15 mouse cellular contexts compared by ENCODE assay signal in the genomic region with DNA sequence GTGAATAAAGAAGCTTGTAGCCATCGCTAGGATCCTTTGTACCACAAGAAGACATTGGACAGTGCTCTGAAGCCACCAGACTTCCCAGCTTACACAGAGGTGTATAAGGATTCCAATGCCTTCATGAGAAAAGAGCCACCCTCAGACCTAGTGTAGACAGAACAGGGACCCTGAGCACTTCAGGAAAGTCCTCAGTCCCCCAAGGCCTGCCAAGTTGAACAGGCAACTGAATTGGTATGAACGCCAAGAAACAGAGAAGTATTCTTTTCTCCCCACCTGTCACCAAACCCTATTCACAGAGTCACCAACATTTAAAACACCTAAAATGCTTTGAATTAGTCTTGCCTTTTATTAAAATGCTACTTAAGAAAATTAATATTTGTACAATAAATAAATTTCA.
A peak's percentile ranks its signal among the peaks of the same experiment; 100 is the strongest.
DNase-seq lines count a peak whose midpoint lies in the region; ATAC-seq and TF ChIP-seq lines count a peak whose summit lies in the region.
"Had no signal": no experiment of that assay in that cellular context is flagged by ENCODE, and none has a peak within 500 bp of the region (broad histone marks: within the 10 kb centered on the region; RNA-seq: fewer than 3 reads in every experiment).

No protein-coding gene starts in this region.

- TF ChIP-seq POLR2A in brain, embryonic 14.5 days (IDR thresholded peaks at IDR 0.05; ENCODE audit: borderline replicate concordance, extremely low read depth, insufficient read depth, insufficient read length, poor library complexity, severe bottlenecking), result no peak

- peak; percentile 56 for DNase-seq in forebrain, embryonic 14.5 days (ENCODE audit: low spot score)
- DNase-seq in forebrain, embryonic 11.5 days (ENCODE audit: low spot score), result no peak
- peak; percentile 71 for DNase-seq in brain, embryonic 14.5 days (ENCODE audit: low read depth)
- DNase-seq: adrenal gland, adult 2 months; adrenal gland, postnatal 10 days; adrenal gland, postnatal 25 days; cerebellum, adult 11-12 months; cerebellum, adult 2 months; cerebellum, adult 9-10 months; cerebellum, postnatal 25 days had no signal

- H3K27me3 ChIP-seq in forebrain, embryonic 14.5 days (replicated peaks; ENCODE audit: control insufficient read depth, insufficient read depth, low read length), result no peaks in the 10 kb centered on the region
- H3K27me3 ChIP-seq in forebrain, embryonic 11.5 days (ENCODE audit: control insufficient read depth, insufficient read depth, low read length), result no peaks in the 10 kb centered on the region
- H3K27me3 ChIP-seq in forebrain, embryonic 16.5 days (replicated peaks; ENCODE audit: control insufficient read depth, insufficient read depth, low read length), result no peaks in the 10 kb centered on the region
- no peaks in the 10 kb centered on the region for H3K27me3 ChIP-seq in heart, embryonic 11.5 days (ENCODE audit: control insufficient read depth, insufficient read depth, low read length)
- H3K27me3 ChIP-seq in hindbrain, embryonic 16.5 days (replicated peaks; ENCODE audit: control insufficient read depth, insufficient read depth, low read length), result no peaks in the 10 kb centered on the region
- H3K27me3 ChIP-seq: embryonic facial prominence, embryonic 12.5 days had no signal

- no peak overlapping the region for H3K9ac ChIP-seq in forebrain, embryonic 14.5 days (ENCODE audit: low read length)
- no peak overlapping the region for H3K9ac ChIP-seq in forebrain, embryonic 11.5 days (ENCODE audit: low read length)
- no peak overlapping the region for H3K9ac ChIP-seq in forebrain, embryonic 16.5 days (replicated peaks; ENCODE audit: low read depth, low read length)
- no peak overlapping the region for H3K9ac ChIP-seq in heart, embryonic 11.5 days (ENCODE audit: low read depth, low read length)
- H3K9ac ChIP-seq in hindbrain, embryonic 16.5 days (ENCODE audit: low read depth, low read length), result no peak overlapping the region
- H3K9ac ChIP-seq: embryonic facial prominence, embryonic 12.5 days had no signal

- H3K9me3 ChIP-seq in forebrain, embryonic 14.5 days (replicated peaks; ENCODE audit: control insufficient read depth, low read length), result no peaks in the 10 kb centered on the region
- no peaks in the 10 kb centered on the region for H3K9me3 ChIP-seq in forebrain, embryonic 11.5 days (ENCODE audit: control insufficient read depth, low read length)
- no peaks in the 10 kb centered on the region for H3K9me3 ChIP-seq in forebrain, embryonic 16.5 days (ENCODE audit: control insufficient read depth, low read length)
- no peaks in the 10 kb centered on the region for H3K9me3 ChIP-seq in heart, embryonic 11.5 days (replicated peaks; ENCODE audit: control insufficient read depth, low read length)
- H3K9me3 ChIP-seq in hindbrain, embryonic 16.5 days (ENCODE audit: control insufficient read depth, low read length), result peaks cover 2% of the 10 kb centered on the region; the same call in 1 of the 2 replicates
- H3K9me3 ChIP-seq: embryonic facial prominence, embryonic 10.5 days; embryonic facial prominence, embryonic 12.5 days had no signal

- 57% methylated on average over 2 of the region's 2 CpGs for WGBS in forebrain, embryonic 14.5 days
- WGBS in forebrain, embryonic 11.5 days, result 85% methylated on average over 2 of the region's 2 CpGs
- WGBS in forebrain, embryonic 16.5 days, result 60% methylated on average over 2 of the region's 2 CpGs
- WGBS in heart, embryonic 11.5 days (ENCODE audit: insufficient replicate concordance), result 86% methylated on average over 2 of the region's 2 CpGs
- 68% methylated on average over 2 of the region's 2 CpGs for WGBS in hindbrain, embryonic 16.5 days

- no peak overlapping the region for H3K4me3 ChIP-seq in forebrain, embryonic 14.5 days (ENCODE audit: low read depth, low read length)
- H3K4me3 ChIP-seq in forebrain, embryonic 11.5 days (ENCODE audit: low read depth, low read length), result no peak overlapping the region
- no peak overlapping the region for H3K4me3 ChIP-seq in forebrain, embryonic 16.5 days (replicated peaks; ENCODE audit: low read length)
- H3K4me3 ChIP-seq in heart, embryonic 11.5 days (ENCODE audit: low read depth, low read length), result no peak overlapping the region
- no peak overlapping the region for H3K4me3 ChIP-seq in hindbrain, embryonic 16.5 days (ENCODE audit: low read length)
- H3K4me3 ChIP-seq: embryonic facial prominence, embryonic 10.5 days; embryonic facial prominence, embryonic 12.5 days had no signal

- H3K4me1 ChIP-seq in forebrain, embryonic 14.5 days (ENCODE audit: control insufficient read depth, insufficient read depth, low read length), result peaks cover 5% of the 10 kb centered on the region
- no peaks in the 10 kb centered on the region for H3K4me1 ChIP-seq in forebrain, embryonic 11.5 days (replicated peaks; ENCODE audit: control insufficient read depth, insufficient read depth, low read length)
- H3K4me1 ChIP-seq in forebrain, embryonic 16.5 days (replicated peaks; ENCODE audit: control insufficient read depth, insufficient read depth, low read length), result no peaks in the 10 kb centered on the region
- no peaks in the 10 kb centered on the region for H3K4me1 ChIP-seq in heart, embryonic 11.5 days (ENCODE audit: control insufficient read depth, insufficient read depth, low read length)
- no peaks in the 10 kb centered on the region for H3K4me1 ChIP-seq in hindbrain, embryonic 16.5 days (ENCODE audit: control insufficient read depth, insufficient read depth, low read depth, low read length)
- H3K4me1 ChIP-seq: embryonic facial prominence, embryonic 10.5 days; embryonic facial prominence, embryonic 12.5 days had no signal

- no peaks in the 10 kb centered on the region for H3K36me3 ChIP-seq in forebrain, embryonic 14.5 days (ENCODE audit: control insufficient read depth, insufficient read depth, low read length)
- no peaks in the 10 kb centered on the region for H3K36me3 ChIP-seq in forebrain, embryonic 11.5 days (ENCODE audit: control insufficient read depth, insufficient read depth, low read length)
- no peaks in the 10 kb centered on the region for H3K36me3 ChIP-seq in forebrain, embryonic 16.5 days (ENCODE audit: control insufficient read depth, insufficient read depth)
- H3K36me3 ChIP-seq in heart, embryonic 11.5 days (ENCODE audit: control insufficient read depth, insufficient read depth, low read length), result no peaks in the 10 kb centered on the region
- no peaks in the 10 kb centered on the region for H3K36me3 ChIP-seq in hindbrain, embryonic 16.5 days (ENCODE audit: control insufficient read depth, insufficient read depth, low read length)
- H3K36me3 ChIP-seq: embryonic facial prominence, embryonic 10.5 days; embryonic facial prominence, embryonic 12.5 days had no signal

- no peak overlapping the region; the same call in 1 of the 2 replicates for H3K27ac ChIP-seq in forebrain, embryonic 14.5 days (ENCODE audit: low read depth, low read length)
- no peak overlapping the region for H3K27ac ChIP-seq in forebrain, embryonic 11.5 days (ENCODE audit: low read depth, low read length)
- H3K27ac ChIP-seq in forebrain, embryonic 16.5 days (ENCODE audit: low read length), result peak overlapping the region; percentile 29; the same call in 1 of the 2 replicates
- no peak overlapping the region for H3K27ac ChIP-seq in heart, embryonic 11.5 days (ENCODE audit: low read depth, low read length)
- no peak overlapping the region for H3K27ac ChIP-seq in hindbrain, embryonic 16.5 days (ENCODE audit: low read depth, low read length)
- H3K27ac ChIP-seq: embryonic facial prominence, embryonic 10.5 days; embryonic facial prominence, embryonic 12.5 days had no signal

- TF ChIP-seq CTCF in brain, embryonic 14.5 days (IDR thresholded peaks at IDR 0.05; ENCODE audit: borderline replicate concordance, extremely low read depth, insufficient read depth, insufficient read length), result no peak

- no peak overlapping the region for H3K4me2 ChIP-seq in forebrain, embryonic 14.5 days (ENCODE audit: low read length)
- H3K4me2 ChIP-seq in forebrain, embryonic 11.5 days (ENCODE audit: low read depth, low read length, severe bottlenecking), result no peak overlapping the region
- no peak overlapping the region for H3K4me2 ChIP-seq in forebrain, embryonic 16.5 days (ENCODE audit: low read length)
- H3K4me2 ChIP-seq in heart, embryonic 11.5 days, result no peak overlapping the region
- H3K4me2 ChIP-seq in hindbrain, embryonic 16.5 days (ENCODE audit: low read length), result no peak overlapping the region
- H3K4me2 ChIP-seq: embryonic facial prominence, embryonic 12.5 days had no signal

- ATAC-seq in forebrain, embryonic 14.5 days, result peak; percentile 65
- ATAC-seq in forebrain, embryonic 11.5 days (replicated peaks; ENCODE audit: low FRiP score), result no peak
- peak; percentile 80 for ATAC-seq in forebrain, embryonic 16.5 days
- ATAC-seq in heart, embryonic 11.5 days (replicated peaks; ENCODE audit: insufficient number of reproducible peaks, low FRiP score, low TSS enrichment), result no peak
- no peak for ATAC-seq in hindbrain, embryonic 16.5 days

Comparison
In these comparisons a context has a peak if more than half of its experiments do, and no peak if none do; other contexts are left out.
1. ATAC-seq: peak in forebrain, embryonic 14.5 days (single experiment) and forebrain, embryonic 16.5 days (single experiment); none in forebrain, embryonic 11.5 days (single experiment), heart, embryonic 11.5 days (single experiment) and hindbrain, embryonic 16.5 days (single experiment).